Mouse (Mus musculus) olfactory bulb, adult 2 months (tissue): Measurements from ENCODE around the gene Fam160a1.

Source experiments
- CTCF ChIP-seq: fragments of 200-500 bp; IDR thresholded peaks from 2 replicates; pipeline ENCODE4 v1.5.1; 2012; ENCODE audit warnings: low read depth, mild to moderate bottlenecking, low read length, moderate library complexity; ENCODE audit not compliant: insufficient read depth
- POLR2A ChIP-seq: fragments of 200-500 bp; IDR thresholded peaks from 2 replicates; pipeline ENCODE4 v1.6.1; 2012; ENCODE audit warnings: mild to moderate bottlenecking, low read depth, low read length, moderate library complexity; ENCODE audit not compliant: insufficient read depth

GRCm38 (mm10) chr3:85820839-85821548, 3.9 kb upstream of the Fam160a1 start:
- TF ChIP-seq POLR2A = no peak
- no peak for TF ChIP-seq CTCF
